Mouse (Mus musculus): Measurements from ENCODE around the gene Foxn3. TPM values are rescaled to one million over a fixed set of nuclear protein-coding genes. Genes with fewer than 3 reads are reported as not detected.

Gene Foxn3
- 100 to 1,000 TPM; 241 to 303 TPM for total RNA-seq (2023)

DNA sequence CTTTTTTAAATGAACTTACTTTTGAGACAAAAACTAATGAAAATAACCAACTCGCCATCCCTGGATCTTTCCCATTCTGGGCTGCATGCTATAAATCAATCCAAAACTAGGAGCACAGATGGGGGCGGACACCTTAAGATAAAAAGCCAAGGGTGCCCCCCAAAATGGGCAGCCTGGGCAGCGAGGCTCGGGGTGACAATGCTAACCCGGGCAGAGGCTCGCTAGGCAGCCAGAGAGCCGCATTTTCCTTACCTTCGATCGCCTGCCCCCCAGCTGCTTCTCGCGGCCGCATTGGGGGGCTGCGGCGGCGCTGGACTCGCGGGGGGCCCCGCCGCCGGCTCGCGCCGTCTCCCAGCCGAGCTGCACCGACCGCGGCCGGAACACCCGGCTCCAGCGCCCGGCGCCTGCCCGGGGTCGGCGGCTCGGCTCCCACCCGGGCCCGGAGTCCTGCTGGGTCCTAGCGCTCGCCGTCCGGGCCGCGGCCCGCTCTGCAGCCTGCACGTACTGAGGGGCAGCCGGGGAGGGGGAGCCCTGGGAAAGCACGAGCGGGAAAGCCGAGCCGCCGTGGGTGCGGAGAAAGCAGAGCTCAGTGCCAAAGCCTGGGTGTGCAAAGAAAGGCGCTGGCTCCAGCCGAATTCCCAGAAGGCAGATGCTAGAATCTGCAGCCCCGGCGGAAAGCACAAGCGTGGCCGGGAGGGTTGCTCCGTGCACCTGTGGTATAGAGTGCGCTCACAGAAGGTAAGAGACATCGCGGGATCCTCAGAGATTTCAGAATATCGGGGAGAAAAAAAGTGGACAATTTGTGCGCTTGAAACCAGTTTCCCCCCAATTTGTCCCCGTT, at the start of gene Foxn3:
Gene Foxn3, minus strand, starts transcription at position 364 of the 841 bp plus-strand sequence.

